Mouse (Mus musculus): Measurements from ENCODE around the gene Vmn1r75.

Vmn1r75 gene

DNA sequence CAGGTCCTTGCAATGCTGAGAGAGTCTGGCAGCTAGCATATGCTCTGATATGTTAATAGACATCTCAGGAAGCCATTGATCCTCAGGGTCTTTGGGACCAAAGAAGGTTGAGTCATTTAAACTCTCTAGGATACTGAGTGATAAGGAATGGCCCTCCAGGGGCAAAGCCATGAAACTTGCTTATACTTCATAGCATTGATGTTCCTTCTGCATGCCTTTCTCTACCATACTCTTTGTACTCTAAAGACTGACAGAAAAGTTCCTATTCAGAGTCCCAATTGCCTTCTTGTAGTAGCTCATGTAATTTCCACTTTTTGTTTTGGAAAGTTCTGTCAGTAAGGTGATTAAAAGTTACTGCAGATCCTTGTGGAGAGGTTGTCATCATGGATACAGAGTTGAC, at the start of gene Vmn1r75:
Vmn1r75 (plus strand) TSS at position 301 of the 400 bp plus-strand sequence.
- no peak for DNase-seq (ENCODE audit: low spot score)

- no peak for DNase-seq (ENCODE audit: low spot score)
Observed at GRCm38 (mm10) chr7:11833680-11834079, 40.8 kb upstream of the Vmn1r75 start, which contains the start of gene Vmn1r74. Gene Vmn1r74 (plus strand): TSS chr7:11833980.

All from lung, postnatal 25 days (tissue).